Mouse (Mus musculus): Measurements from ENCODE around the gene Ldhal6b. TPM values are rescaled to one million over a fixed set of nuclear protein-coding genes. Genes with fewer than 3 reads are reported as not detected.

The Ldhal6b gene
- total and polyA plus RNA-seq, 3 experiments = 0.31 TPM; not detected in 2

DNA sequence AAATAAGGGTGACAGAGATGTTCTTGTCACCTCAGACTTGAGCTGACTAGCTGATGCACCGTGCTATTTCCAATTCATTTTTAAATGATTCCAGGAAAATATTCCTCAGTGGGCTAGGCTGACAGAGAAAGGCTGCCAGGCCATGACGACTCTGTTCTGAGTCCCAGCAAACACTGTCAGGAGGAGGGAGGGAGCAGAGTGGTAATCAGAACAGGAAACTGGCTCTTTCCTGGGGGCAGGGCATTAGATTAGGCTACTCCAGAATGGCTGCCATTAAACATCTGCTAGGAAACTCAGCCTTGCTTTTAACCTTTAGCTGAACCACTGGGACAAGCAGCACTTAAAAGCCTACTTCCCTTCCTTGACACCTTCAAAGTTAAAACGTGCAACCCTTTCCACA lies 6.6 kb upstream of the Ldhal6b start:
- peaks cover 0 to 8% of the 10 kb centered on the region in 2 experiments; a peak in 3 of 4 replicates for H3K36me3 ChIP-seq (ENCODE audit: control insufficient read depth in 1 of 2, insufficient read depth in 2 of 2, low read length in 2 of 2)

DNA sequence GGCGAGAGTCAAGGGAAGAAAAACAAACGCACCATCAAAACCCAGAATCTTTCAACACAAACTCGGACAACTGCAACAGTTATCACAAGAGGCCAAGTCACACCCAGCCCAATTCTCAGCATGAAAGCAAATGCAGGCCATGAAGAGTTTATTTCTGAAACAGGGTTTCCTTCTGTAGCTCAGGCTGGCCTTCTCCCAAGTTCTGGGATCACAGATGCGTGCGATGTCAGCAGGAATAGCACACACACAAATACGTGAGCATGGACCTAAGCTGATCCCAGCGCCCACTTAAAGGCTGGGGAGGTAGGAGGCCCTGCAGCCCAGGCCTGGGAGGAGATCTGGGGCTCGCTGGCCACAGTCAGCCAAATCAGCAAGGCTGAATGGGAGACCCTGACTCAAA lies 5.6 kb upstream of the Ldhal6b start:
- no peak overlapping the region for H3K27ac ChIP-seq (ENCODE audit: control insufficient read depth, low read depth, low read length)
- no peak overlapping the region for H3K9ac ChIP-seq (ENCODE audit: control insufficient read depth, low read depth, low read length, poor library complexity, severe bottlenecking)
- H3K79me2 ChIP-seq (ENCODE audit: control insufficient read depth, insufficient read depth, low read length, poor library complexity) = peaks cover 1% of the 10 kb centered on the region; the same call in 1 of the 2 replicates
- TF ChIP-seq E2F4 (IDR thresholded peaks at IDR 0.05; ENCODE audit: borderline replicate concordance, low read depth, low read length) (no peak), MAX (IDR thresholded peaks at IDR 0.05; ENCODE audit: low read length) (no peak), RAD21 (IDR thresholded peaks at IDR 0.05; ENCODE audit: low read depth, low read length) (no peak), JUND (IDR thresholded peaks at IDR 0.05; ENCODE audit: low read depth, low read length) (no peak), ZKSCAN1 (IDR thresholded peaks at IDR 0.05; ENCODE audit: low read depth, low read length) (no peak), RCOR1 (IDR thresholded peaks at IDR 0.05; ENCODE audit: low read depth, low read length) (no peak), ZMIZ1 (IDR thresholded peaks at IDR 0.05; ENCODE audit: low read depth, low read length) (no peak), GATA1 (IDR thresholded peaks at IDR 0.05; ENCODE audit: low read depth, low read length) (no peak), KAT2A (conservative IDR thresholded peaks at IDR 0.05; ENCODE audit: low read depth, low read length) (no peak)
- no peak overlapping the region for H3K4me3 ChIP-seq (ENCODE audit: control insufficient read depth in 1 of 2, insufficient read depth in 1 of 2, low read depth in 2 of 2, low read length in 2 of 2)
- peaks cover 0 to 8% of the 10 kb centered on the region in 2 experiments; a peak in 3 of 4 replicates for H3K36me3 ChIP-seq (ENCODE audit: control insufficient read depth in 1 of 2, insufficient read depth in 2 of 2, low read length in 2 of 2)
- H3K4me1 ChIP-seq (ENCODE audit: control insufficient read depth in 1 of 2, insufficient read depth in 2 of 2, low read length in 2 of 2) = peaks cover 0 to 5% of the 10 kb centered on the region in 2 experiments; a peak in 2 of 4 replicates
- DNase-seq (ENCODE audit: low read depth, low spot score) = no peak
- H3K9me3 ChIP-seq (replicated peaks; ENCODE audit: insufficient read depth, low read length) = no peaks in the 10 kb centered on the region
- H3K27me3 ChIP-seq (ENCODE audit: control insufficient read depth in 1 of 2, insufficient read depth in 2 of 2, low read length in 2 of 2) = no peaks in the 10 kb centered on the region

More for the DNA sequence above, 6.6 kb upstream of the Ldhal6b start:
- no peaks in the 10 kb centered on the region for H3K27me3 ChIP-seq (ENCODE audit: control insufficient read depth in 1 of 2, insufficient read depth in 2 of 2, low read length in 2 of 2)
- peaks cover 0 to 5% of the 10 kb centered on the region in 2 experiments; a peak in 2 of 4 replicates for H3K4me1 ChIP-seq (ENCODE audit: control insufficient read depth in 1 of 2, insufficient read depth in 2 of 2, low read length in 2 of 2)
- no peak for DNase-seq (ENCODE audit: low read depth, low spot score)
- H3K79me2 ChIP-seq (ENCODE audit: control insufficient read depth, insufficient read depth, low read length, poor library complexity) = peaks cover 1% of the 10 kb centered on the region; the same call in 1 of the 2 replicates
- no peaks in the 10 kb centered on the region for H3K9me3 ChIP-seq (replicated peaks; ENCODE audit: insufficient read depth, low read length)
- H3K4me3 ChIP-seq (ENCODE audit: control insufficient read depth in 1 of 2, insufficient read depth in 1 of 2, low read depth in 2 of 2, low read length in 2 of 2) = no peak overlapping the region
- H3K27ac ChIP-seq (ENCODE audit: control insufficient read depth, low read depth, low read length) = no peak overlapping the region
- no peak for TF ChIP-seq GATA1 (IDR thresholded peaks at IDR 0.05; ENCODE audit: low read depth, low read length)
- no peak for TF ChIP-seq TCF12 (IDR thresholded peaks at IDR 0.05; ENCODE audit: low read depth, low read length)
- no peak for TF ChIP-seq RCOR1 (IDR thresholded peaks at IDR 0.05; ENCODE audit: low read depth, low read length)
- TF ChIP-seq BHLHE40 (IDR thresholded peaks at IDR 0.05; ENCODE audit: borderline replicate concordance, low read depth, low read length) = no peak
- TF ChIP-seq NRF1 (IDR thresholded peaks at IDR 0.05; ENCODE audit: insufficient read depth, low read depth, low read length, poor library complexity, severe bottlenecking) = no peak
- H3K9ac ChIP-seq (ENCODE audit: control insufficient read depth, low read depth, low read length, poor library complexity, severe bottlenecking) = no peak overlapping the region

DNA sequence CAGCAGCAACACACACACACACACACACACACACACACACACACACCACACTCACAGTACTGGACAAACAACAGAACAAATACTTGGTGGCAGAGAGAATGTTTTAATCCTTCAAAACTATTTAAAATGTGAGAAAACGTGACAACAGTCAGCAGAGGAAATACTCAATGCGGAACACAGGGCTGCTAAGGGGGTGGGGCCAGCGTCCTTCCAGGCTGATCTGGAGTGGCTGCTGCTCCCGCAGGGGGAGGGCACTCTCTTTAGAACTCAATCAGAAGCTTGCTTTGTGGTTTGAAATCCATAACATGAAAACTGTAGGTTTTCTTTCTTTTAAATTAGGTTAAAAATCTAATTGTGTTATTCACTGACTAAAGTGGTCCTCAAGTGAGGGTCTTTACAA lies 3.3 kb upstream of the Ldhal6b start:
- peaks cover 1% of the 10 kb centered on the region; the same call in 1 of the 2 replicates for H3K79me2 ChIP-seq (ENCODE audit: control insufficient read depth, insufficient read depth, low read length, poor library complexity)
- H3K36me3 ChIP-seq (ENCODE audit: control insufficient read depth in 1 of 2, insufficient read depth in 2 of 2, low read length in 2 of 2) = peaks cover 0 to 8% of the 10 kb centered on the region in 2 experiments; a peak in 3 of 4 replicates
- H3K27me3 ChIP-seq (ENCODE audit: control insufficient read depth in 1 of 2, insufficient read depth in 2 of 2, low read length in 2 of 2) = no peaks in the 10 kb centered on the region
- no peak overlapping the region for H3K9ac ChIP-seq (ENCODE audit: control insufficient read depth, low read depth, low read length, poor library complexity, severe bottlenecking)
- TF ChIP-seq POLR2A (IDR thresholded peaks at IDR 0.05; ENCODE audit: control insufficient read depth in 1 of 2, insufficient read depth in 1 of 2, low read depth in 1 of 2, low read length in 2 of 2, poor library complexity in 1 of 2) (no peak), MAZ (IDR thresholded peaks at IDR 0.05; ENCODE audit: low read depth, low read length) (no peak), MEF2A (IDR thresholded peaks at IDR 0.05; ENCODE audit: extremely low read depth, insufficient replicate concordance, low read depth, low read length, poor library complexity, severe bottlenecking) (no peak), ZKSCAN1 (IDR thresholded peaks at IDR 0.05; ENCODE audit: low read depth, low read length) (no peak), HCFC1 (IDR thresholded peaks at IDR 0.05; ENCODE audit: low read depth, low read length) (no peak), ZMIZ1 (IDR thresholded peaks at IDR 0.05; ENCODE audit: low read depth, low read length) (no peak), ZNF384 (IDR thresholded peaks at IDR 0.05; ENCODE audit: low read depth, low read length) (no peak), GABPA (IDR thresholded peaks at IDR 0.05; ENCODE audit: low read depth, low read length) (no peak), BHLHE40 (IDR thresholded peaks at IDR 0.05; ENCODE audit: borderline replicate concordance, low read depth, low read length) (no peak), EP300 (IDR thresholded peaks at IDR 0.05; ENCODE audit: low read depth in 1 of 2, low read length in 2 of 2) (no peak), TAL1 (IDR thresholded peaks at IDR 0.05; ENCODE audit: low read length) (no peak), USF1 (IDR thresholded peaks at IDR 0.05; ENCODE audit: low read depth, low read length) (no peak), JUND (IDR thresholded peaks at IDR 0.05; ENCODE audit: low read depth, low read length) (no peak), TBP (IDR thresholded peaks at IDR 0.05; ENCODE audit: low read depth, low read length) (no peak)
- no peak overlapping the region for H3K4me3 ChIP-seq (ENCODE audit: control insufficient read depth in 1 of 2, insufficient read depth in 1 of 2, low read depth in 2 of 2, low read length in 2 of 2)
- H3K9me3 ChIP-seq (replicated peaks; ENCODE audit: insufficient read depth, low read length) = no peaks in the 10 kb centered on the region
- peaks cover 0 to 5% of the 10 kb centered on the region in 2 experiments; a peak in 2 of 4 replicates for H3K4me1 ChIP-seq (ENCODE audit: control insufficient read depth in 1 of 2, insufficient read depth in 2 of 2, low read length in 2 of 2)
- no peak overlapping the region for H3K27ac ChIP-seq (ENCODE audit: control insufficient read depth, low read depth, low read length)
- DNase-seq (ENCODE audit: low read depth, low spot score) = no peak

Data from MEL (cell line).